Mouse (Mus musculus) embryonic stem cell, embryonic (primary cell): ENCODE data around the gene Ntf3.

ENCODE experiments used
- CTCF ChIA-PET, 4 experiments: fragments of 300-600 bp in 2 of 4; fragments of 350-600 bp in 2 of 4; sonication (Branson Sonifier 250); formaldehyde crosslinking; loops; one replicate each; lab custom pipeline; 2022; ENCODE audit warnings: inconsistent platforms in 2 of 4; lab: Charles Lee
- POLR2A ChIA-PET, 4 experiments: fragments of 300-600 bp in 2 of 4; fragments of 350-600 bp in 2 of 4; sonication (Branson Sonifier 250); formaldehyde crosslinking; loops; one replicate each; lab custom pipeline; 2022; ENCODE audit warnings: antibody characterized with exemption in 4 of 4, inconsistent platforms in 1 of 4; lab: Charles Lee

Ntf3 gene

GRCm38 (mm10) chr6:126166548-126167207 is at the start of gene Ntf3:
Gene Ntf3 (minus strand): TSS chr6:126166910.
- POLR2A ChIA-PET = no interaction called here
- CTCF ChIA-PET = interaction anchor here in 2 of 4 experiments (1.1 to 2.7 kb wide), 5 partner anchors 204 to 891 kb away, joined by 5 to 21 read pairs (median 11); no protein-coding TSS in a partner anchor

GRCm38 (mm10) chr6:126213330-126213729 is 46.6 kb upstream of the Ntf3 start:
- CTCF ChIA-PET = no interaction called here
- POLR2A ChIA-PET = no interaction called here

GRCm38 (mm10) chr6:126203366-126203765 is 36.7 kb upstream of the Ntf3 start:
- POLR2A ChIA-PET = no interaction called here

GRCm38 (mm10) chr6:126202959-126203358 is 36.2 kb upstream of the Ntf3 start:
- ChIA-PET CTCF (no interaction called here), POLR2A (no interaction called here)

More at GRCm38 (mm10) chr6:126203366-126203765, 36.7 kb upstream of the Ntf3 start:
- CTCF ChIA-PET = interaction anchor here in 1 of 4 experiments (0.6 kb wide), 1 partner anchor 1946 kb away, joined by 3 read pairs; no protein-coding TSS in a partner anchor

- ChIA-PET POLR2A (no interaction called here), CTCF (no interaction called here)
These were observed 35.0 kb upstream of the Ntf3 start for GRCm38 (mm10) chr6:126201721-126202120.

GRCm38 (mm10) chr6:126199916-126200315 is 33.2 kb upstream of the Ntf3 start:
- ChIA-PET POLR2A (no interaction called here), CTCF (no interaction called here)

- CTCF ChIA-PET = interaction anchor here in 1 of 4 experiments (0.6 kb wide), 1 partner anchor 177 kb away, joined by 3 read pairs; no protein-coding TSS in a partner anchor
- POLR2A ChIA-PET = no interaction called here
These were observed 28.1 kb upstream of the Ntf3 start for GRCm38 (mm10) chr6:126194760-126195159.

- ChIA-PET CTCF (no interaction called here), POLR2A (no interaction called here)
These were observed 23.6 kb upstream of the Ntf3 start for GRCm38 (mm10) chr6:126190218-126190871.

GRCm38 (mm10) chr6:126187400-126187799 is 20.7 kb upstream of the Ntf3 start:
- POLR2A ChIA-PET = no interaction called here
- CTCF ChIA-PET = no interaction called here

- ChIA-PET POLR2A (no interaction called here), CTCF (no interaction called here)
These were observed 19.4 kb upstream of the Ntf3 start for GRCm38 (mm10) chr6:126186116-126186515.

GRCm38 (mm10) chr6:126172071-126172470 is 5.4 kb upstream of the Ntf3 start:
- POLR2A ChIA-PET = no interaction called here
- CTCF ChIA-PET = no interaction called here

GRCm38 (mm10) chr6:126170772-126171171 is 4.1 kb upstream of the Ntf3 start:
- POLR2A ChIA-PET = no interaction called here

GRCm38 (mm10) chr6:126167731-126168130 is 1.0 kb upstream of the Ntf3 start:
- ChIA-PET POLR2A (no interaction called here), CTCF (interaction anchor here (0.6 to 2.7 kb wide), 35 partner anchors 9 to 892 kb away, joined by 3 to 21 read pairs (median 4); no protein-coding TSS in a partner anchor)

More at GRCm38 (mm10) chr6:126170772-126171171, 4.1 kb upstream of the Ntf3 start:
- CTCF ChIA-PET = interaction anchor here in 1 of 4 experiments (0.6 kb wide), 1 partner anchor 1647 kb away, joined by 3 read pairs; no protein-coding TSS in a partner anchor

GRCm38 (mm10) chr6:126167208-126167590 is 489 bp upstream of the Ntf3 start:
- CTCF ChIA-PET = interaction anchor here (0.9 to 2.7 kb wide), 24 partner anchors 11 to 892 kb away, joined by 3 to 21 read pairs (median 5); no protein-coding TSS in a partner anchor
- POLR2A ChIA-PET = no interaction called here

- ChIA-PET CTCF (no interaction called here), POLR2A (no interaction called here)
These were observed 1.0 kb downstream of the Ntf3 start for GRCm38 (mm10) chr6:126165591-126166155.

GRCm38 (mm10) chr6:126164781-126165180 is 1.9 kb downstream of the Ntf3 start:
- CTCF ChIA-PET = interaction anchor here in 1 of 4 experiments (0.8 kb wide), 1 partner anchor 637 kb away, joined by 6 read pairs; no protein-coding TSS in a partner anchor
- POLR2A ChIA-PET = interaction anchor here in 1 of 4 experiments (0.7 kb wide), 1 partner anchor 1325 kb away, joined by 3 read pairs; no protein-coding TSS in a partner anchor

- ChIA-PET POLR2A (interaction anchor here in 1 of 4 experiments (0.7 kb wide), 1 partner anchor 1326 kb away, joined by 3 read pairs; no protein-coding TSS in a partner anchor), CTCF (interaction anchor here in 2 of 4 experiments (0.6 to 1.9 kb wide), 4 partner anchors 242 to 890 kb away, joined by 3 to 6 read pairs (median 4); no protein-coding TSS in a partner anchor)
These were observed 2.6 kb downstream of the Ntf3 start for GRCm38 (mm10) chr6:126163861-126164755.

- ChIA-PET POLR2A (no interaction called here), CTCF (interaction anchor here in 3 of 4 experiments (0.6 to 1.9 kb wide), 4 partner anchors 243 to 889 kb away, joined by 3 to 5 read pairs (median 4); no protein-coding TSS in a partner anchor)
These were observed 3.5 kb downstream of the Ntf3 start for GRCm38 (mm10) chr6:126163181-126163621.
